Mouse (Mus musculus): Measurements from ENCODE around the gene Fam216a. TPM values are rescaled to one million over a fixed set of nuclear protein-coding genes. Genes with fewer than 3 reads are reported as not detected.
A peak's percentile ranks its signal among the peaks of the same experiment; 100 is the strongest.

The Fam216a gene
- polyA plus RNA-seq, 1 experiment = 3.2 TPM

DNA sequence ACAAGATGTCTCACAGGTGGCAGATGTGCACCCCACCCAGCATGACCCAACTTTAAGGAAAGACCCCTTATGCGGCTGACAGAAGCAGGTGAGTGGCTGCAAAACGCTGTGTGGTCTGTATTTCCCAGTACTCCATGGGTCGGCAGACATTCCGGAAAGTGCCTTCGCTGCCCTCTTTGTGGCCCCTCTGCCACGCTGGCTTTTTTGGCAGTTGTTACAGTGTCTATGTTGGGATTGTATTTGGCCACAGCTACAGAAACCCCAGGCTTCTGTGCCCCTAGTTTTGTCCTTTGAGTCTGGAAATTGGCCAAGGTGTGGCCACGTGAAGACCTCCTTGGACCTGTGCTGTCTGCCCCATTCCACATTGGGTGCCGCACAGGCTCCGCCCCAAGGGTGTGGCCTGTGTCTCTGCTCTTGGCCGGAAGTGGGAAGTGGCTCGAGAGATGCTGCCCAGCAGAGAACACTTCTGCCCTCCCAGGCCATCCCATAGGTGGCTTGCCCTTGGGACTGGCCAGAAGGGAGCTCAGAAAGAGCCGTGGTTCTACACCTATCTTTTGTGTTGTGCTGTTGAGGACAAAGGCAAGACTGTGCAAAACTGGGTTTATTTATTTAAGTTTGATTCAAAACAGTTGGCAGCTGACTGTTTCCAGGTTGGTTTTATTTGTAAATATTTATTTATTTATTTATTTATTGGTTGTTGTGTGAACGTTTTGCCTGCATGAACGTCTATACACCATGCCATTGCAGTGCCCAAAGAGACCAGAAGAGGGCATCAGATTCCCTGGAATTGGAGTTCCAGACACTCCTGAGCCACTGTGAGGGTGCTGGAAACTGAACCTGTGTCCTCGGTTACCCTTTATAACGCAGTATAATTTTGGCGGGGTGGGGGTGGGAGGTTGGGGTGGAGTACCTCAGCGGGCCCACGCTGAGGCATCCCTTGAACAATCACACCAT is 37.8 kb upstream of the Fam216a start:
- H3K4me1 ChIP-seq (ENCODE audit: control insufficient read depth, insufficient read depth, insufficient read length, low read length) = no peaks in the 10 kb centered on the region; the same call in 1 of the 2 replicates
- no peak for TF ChIP-seq CTCF (IDR thresholded peaks at IDR 0.05; ENCODE audit: extremely low read depth, insufficient read length, insufficient replicate concordance, low read depth, low read length)
- TF ChIP-seq POLR2A (IDR thresholded peaks at IDR 0.05; ENCODE audit: low read depth, low read length) = no peak
- H3K27me3 ChIP-seq (ENCODE audit: control insufficient read depth, insufficient read depth, low read length) = no peaks in the 10 kb centered on the region
- peaks cover 24% of the 10 kb centered on the region for H3K36me3 ChIP-seq (ENCODE audit: control insufficient read depth, insufficient read depth, low read length)
- no peak overlapping the region for H3K4me3 ChIP-seq (ENCODE audit: low read depth, low read length)
- 91% methylated on average over 19 of the region's 19 CpGs for WGBS
- H3K27ac ChIP-seq (ENCODE audit: insufficient read depth, low read depth, low read length) = no peak overlapping the region

DNA sequence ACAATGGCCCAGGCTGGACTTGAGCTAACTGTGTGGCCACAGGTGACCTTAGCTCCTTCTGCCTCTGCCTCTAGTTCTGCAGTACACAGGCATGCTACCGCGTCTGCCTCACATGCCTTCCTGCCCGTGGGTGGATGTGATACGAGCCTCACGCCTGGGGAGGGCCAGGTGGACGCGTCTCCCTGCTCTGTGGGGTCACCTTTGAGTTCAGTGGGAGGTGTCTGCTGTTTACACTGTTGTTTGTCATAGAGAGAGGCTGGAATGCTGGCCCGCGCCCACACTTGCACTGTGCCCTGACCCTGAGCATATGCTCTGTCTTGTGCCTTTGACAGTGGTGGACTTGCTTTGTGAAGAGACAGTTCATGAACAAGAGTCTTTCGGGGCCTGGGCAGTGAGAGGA is 33.4 kb upstream of the Fam216a start:
- no peak overlapping the region for H3K4me3 ChIP-seq (ENCODE audit: low read depth, low read length)
- peaks cover 60% of the 10 kb centered on the region for H3K36me3 ChIP-seq (ENCODE audit: control insufficient read depth, insufficient read depth, low read length)
- no peaks in the 10 kb centered on the region for H3K27me3 ChIP-seq (ENCODE audit: control insufficient read depth, insufficient read depth, low read length)
- no peaks in the 10 kb centered on the region; the same call in 1 of the 2 replicates for H3K4me1 ChIP-seq (ENCODE audit: control insufficient read depth, insufficient read depth, insufficient read length, low read length)
- no peak overlapping the region for H3K27ac ChIP-seq (ENCODE audit: insufficient read depth, low read depth, low read length)
- TF ChIP-seq CTCF (IDR thresholded peaks at IDR 0.05; ENCODE audit: extremely low read depth, insufficient read length, insufficient replicate concordance, low read depth, low read length) = no peak
- no peak for TF ChIP-seq POLR2A (IDR thresholded peaks at IDR 0.05; ENCODE audit: low read depth, low read length)
- 95% methylated on average over 10 of the region's 10 CpGs for WGBS

DNA sequence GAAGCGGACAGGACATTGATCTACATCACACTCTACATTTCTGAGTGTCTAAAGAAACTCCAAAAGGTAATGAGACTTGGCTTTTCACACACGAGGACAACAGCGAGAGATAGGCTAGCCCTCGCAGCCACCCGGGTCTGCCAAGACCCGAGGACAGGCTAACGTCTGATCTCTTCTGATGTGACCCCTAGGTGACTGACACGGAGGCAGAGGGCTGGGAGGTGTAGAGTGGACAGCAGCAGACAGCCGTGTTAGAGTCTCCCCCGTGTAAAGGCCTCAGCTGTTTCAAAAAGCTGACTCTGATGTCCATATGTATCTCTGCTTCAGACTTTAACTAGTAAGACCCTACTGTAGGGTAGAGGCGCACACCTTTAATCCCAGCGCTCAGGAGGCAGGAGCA is 31.2 kb upstream of the Fam216a start:
- TF ChIP-seq POLR2A (IDR thresholded peaks at IDR 0.05; ENCODE audit: low read depth, low read length) (no peak), CTCF (IDR thresholded peaks at IDR 0.05; ENCODE audit: extremely low read depth, insufficient read length, insufficient replicate concordance, low read depth, low read length) (no peak)
- no peak overlapping the region for H3K4me3 ChIP-seq (ENCODE audit: low read depth, low read length)
- WGBS = 88% methylated on average over 12 of the region's 12 CpGs
- peaks cover 73% of the 10 kb centered on the region for H3K36me3 ChIP-seq (ENCODE audit: control insufficient read depth, insufficient read depth, low read length)
- no peaks in the 10 kb centered on the region; the same call in 1 of the 2 replicates for H3K4me1 ChIP-seq (ENCODE audit: control insufficient read depth, insufficient read depth, insufficient read length, low read length)
- no peaks in the 10 kb centered on the region for H3K27me3 ChIP-seq (ENCODE audit: control insufficient read depth, insufficient read depth, low read length)
- H3K27ac ChIP-seq (ENCODE audit: insufficient read depth, low read depth, low read length) = no peak overlapping the region

DNA sequence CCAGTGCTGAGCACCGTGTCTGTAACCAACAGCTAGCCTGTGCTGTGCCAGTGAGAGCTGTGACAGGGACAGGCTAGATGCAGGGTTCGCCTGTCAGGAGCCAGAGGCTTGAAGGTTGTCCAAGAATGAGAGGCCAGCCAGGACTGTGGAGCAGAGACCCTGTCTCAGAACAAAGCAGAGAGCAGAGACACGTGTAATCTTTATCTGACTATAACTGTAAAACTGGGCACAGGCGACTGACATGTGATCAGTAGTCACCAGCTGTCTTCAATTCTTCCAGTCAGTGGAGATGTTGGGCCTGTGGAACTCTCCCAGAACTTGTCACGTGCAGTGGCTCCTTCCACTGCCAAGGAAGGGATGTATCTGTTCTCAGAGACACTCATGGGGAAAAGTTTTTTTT is 30.6 kb upstream of the Fam216a start:
- TF ChIP-seq CTCF (IDR thresholded peaks at IDR 0.05; ENCODE audit: extremely low read depth, insufficient read length, insufficient replicate concordance, low read depth, low read length) (no peak), POLR2A (IDR thresholded peaks at IDR 0.05; ENCODE audit: low read depth, low read length) (no peak)
- H3K4me1 ChIP-seq (ENCODE audit: control insufficient read depth, insufficient read depth, insufficient read length, low read length) = no peaks in the 10 kb centered on the region; the same call in none of the 2 replicates
- H3K27me3 ChIP-seq (ENCODE audit: control insufficient read depth, insufficient read depth, low read length) = no peaks in the 10 kb centered on the region
- H3K27ac ChIP-seq (ENCODE audit: insufficient read depth, low read depth, low read length) = peak overlapping the region; percentile 21; the same call in 1 of the 2 replicates
- 87% methylated on average over 5 of the region's 5 CpGs for WGBS
- peaks cover 76% of the 10 kb centered on the region for H3K36me3 ChIP-seq (ENCODE audit: control insufficient read depth, insufficient read depth, low read length)
- H3K4me3 ChIP-seq (ENCODE audit: low read depth, low read length) = no peak overlapping the region

DNA sequence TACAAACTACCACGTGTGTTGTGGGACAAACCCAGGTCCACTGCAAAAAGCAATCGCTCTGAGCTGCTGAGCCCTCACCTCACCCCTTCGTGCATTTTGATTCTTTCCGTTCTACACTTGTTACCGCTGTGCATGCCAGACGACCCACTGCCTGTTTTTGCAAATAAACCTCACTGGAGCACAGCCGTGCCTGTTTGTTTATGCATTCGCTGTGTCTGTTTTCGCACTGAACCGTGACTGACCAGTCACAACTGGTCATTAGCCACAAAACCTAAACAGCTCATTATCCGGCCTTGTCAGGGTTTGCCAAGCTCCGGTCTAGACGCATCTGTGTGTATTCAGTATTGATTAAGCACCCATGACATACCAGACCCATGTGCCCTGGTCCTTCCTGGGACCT is 30.0 kb upstream of the Fam216a start:
- Histone ChIP-seq H3K4me3 (ENCODE audit: low read depth, low read length) (no peak overlapping the region), H3K27ac (ENCODE audit: insufficient read depth, low read depth, low read length) (peak overlapping the region; percentile 21; the same call in 1 of the 2 replicates), H3K36me3 (ENCODE audit: control insufficient read depth, insufficient read depth, low read length) (peaks cover 81% of the 10 kb centered on the region), H3K27me3 (ENCODE audit: control insufficient read depth, insufficient read depth, low read length) (no peaks in the 10 kb centered on the region), H3K4me1 (ENCODE audit: control insufficient read depth, insufficient read depth, insufficient read length, low read length) (no peaks in the 10 kb centered on the region; the same call in none of the 2 replicates)
- no peak for TF ChIP-seq CTCF (IDR thresholded peaks at IDR 0.05; ENCODE audit: extremely low read depth, insufficient read length, insufficient replicate concordance, low read depth, low read length)
- TF ChIP-seq POLR2A (IDR thresholded peaks at IDR 0.05; ENCODE audit: low read depth, low read length) = no peak
- WGBS = 85% methylated on average over 13 of the region's 13 CpGs

DNA sequence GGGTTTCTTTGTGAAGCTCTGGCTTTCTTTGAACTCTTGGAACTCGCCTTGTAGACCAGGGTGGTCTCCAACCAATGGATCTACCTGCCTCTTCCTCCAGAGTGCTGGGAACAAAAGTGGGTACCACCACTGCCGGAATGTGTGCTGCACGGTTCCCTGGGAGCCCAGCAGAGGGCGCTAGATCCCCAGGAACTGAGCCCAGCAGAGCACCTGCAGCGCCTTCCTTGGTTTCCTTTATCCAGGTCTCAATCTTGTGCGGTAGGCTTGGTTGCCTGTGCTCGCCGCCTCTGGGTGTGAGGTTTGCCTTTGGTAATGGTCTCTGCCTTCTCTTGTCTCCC is 29.1 kb upstream of the Fam216a start:
- Histone ChIP-seq H3K27ac (ENCODE audit: insufficient read depth, low read depth, low read length) (0 out of 2 replicates have a peak overlapping the region, but pooled peaks have one; percentile 19), H3K4me3 (ENCODE audit: low read depth, low read length) (no peak overlapping the region), H3K27me3 (ENCODE audit: control insufficient read depth, insufficient read depth, low read length) (no peaks in the 10 kb centered on the region), H3K36me3 (ENCODE audit: control insufficient read depth, insufficient read depth, low read length) (peaks cover 79% of the 10 kb centered on the region), H3K4me1 (ENCODE audit: control insufficient read depth, insufficient read depth, insufficient read length, low read length) (peaks cover 2% of the 10 kb centered on the region)
- 24% methylated on average over 8 of the region's 8 CpGs for WGBS
- TF ChIP-seq POLR2A (IDR thresholded peaks at IDR 0.05; ENCODE audit: low read depth, low read length) (no peak), CTCF (IDR thresholded peaks at IDR 0.05; ENCODE audit: extremely low read depth, insufficient read length, insufficient replicate concordance, low read depth, low read length) (peak; percentile 94)

DNA sequence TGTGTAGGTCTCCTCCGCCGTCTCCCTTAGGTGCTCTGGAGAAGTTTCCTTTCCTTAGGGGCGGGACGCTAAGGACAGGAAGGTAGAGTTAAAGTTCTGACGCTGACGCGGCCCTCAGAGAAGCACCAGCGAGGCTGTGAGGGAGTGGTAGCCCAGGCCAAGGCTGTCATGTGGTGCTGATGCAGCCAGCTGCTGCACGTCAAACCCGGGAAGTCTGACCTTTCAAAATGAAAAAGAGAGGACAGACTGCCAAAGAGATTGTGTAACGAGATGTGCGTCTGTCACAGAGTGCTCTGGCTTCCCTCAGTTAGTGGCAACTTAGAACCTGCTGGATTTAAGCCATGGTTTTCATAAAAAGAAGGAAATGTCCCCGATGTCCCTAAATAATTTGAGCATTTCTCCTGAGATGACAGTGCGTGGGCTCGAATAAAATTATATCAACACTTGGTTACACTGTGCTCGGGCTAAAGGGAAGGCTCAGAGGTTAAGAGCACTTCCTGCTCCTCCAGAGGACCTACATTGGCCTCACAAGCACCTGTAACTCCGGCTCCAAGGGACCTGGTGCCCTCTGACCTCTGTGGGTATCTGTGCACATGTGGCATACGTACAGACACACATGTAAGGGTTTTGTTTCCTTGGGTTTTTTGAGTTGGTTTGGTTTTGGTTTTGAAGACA is 28.6 kb upstream of the Fam216a start:
- H3K36me3 ChIP-seq (ENCODE audit: control insufficient read depth, insufficient read depth, low read length) = peaks cover 75% of the 10 kb centered on the region
- TF ChIP-seq CTCF (IDR thresholded peaks at IDR 0.05; ENCODE audit: extremely low read depth, insufficient read length, insufficient replicate concordance, low read depth, low read length) (no peak), POLR2A (IDR thresholded peaks at IDR 0.05; ENCODE audit: low read depth, low read length) (no peak)
- no peak overlapping the region for H3K4me3 ChIP-seq (ENCODE audit: low read depth, low read length)
- peak overlapping the region; percentile 68 for H3K27ac ChIP-seq (ENCODE audit: insufficient read depth, low read depth, low read length)
- 72% methylated on average over 18 of the region's 18 CpGs for WGBS
- no peaks in the 10 kb centered on the region for H3K27me3 ChIP-seq (ENCODE audit: control insufficient read depth, insufficient read depth, low read length)
- H3K4me1 ChIP-seq (ENCODE audit: control insufficient read depth, insufficient read depth, insufficient read length, low read length) = peaks cover 2% of the 10 kb centered on the region
